Mouse (Mus musculus): ENCODE results near the gene Liph. TPM values are rescaled to one million over a fixed set of nuclear protein-coding genes. Genes with fewer than 3 reads are reported as not detected.

The Liph gene
- under 1 TPM; 0.05 to 0.08 TPM for polyA plus RNA-seq (2012; fragmentation: generic; extraction: Trizol)

GRCm38 (mm10) chr16:21995304-21995703 lies at the start of gene Liph:
Gene Liph (minus strand): TSS chr16:21995663.

GRCm38 (mm10) chr16:22009099-22009584 lies 13.7 kb upstream of the Liph start, which contains the start of gene Senp2:
Gene Senp2 (plus strand): TSS chr16:22009484.

GRCm38 (mm10) chr16:21946761-21947715 lies 48.4 kb downstream of the Liph start, which contains the start of gene Tmem41a:
Gene Tmem41a (minus strand): TSS chr16:21947552.

Other genes with a start within 250 kb of the Liph start
- gene Ehhadh, start 207.9 kb downstream of the Liph start, polyA plus RNA-seq (2012; fragmentation: generic; extraction: Trizol) = under 1 TPM in 1 of 2 experiments, not detected in 1; 0.05 TPM
- gene Map3k13, start 201.3 kb downstream of the Liph start, polyA plus RNA-seq (2012; fragmentation: generic; extraction: Trizol) = under 1 TPM; 0.02 to 0.32 TPM
- 10 to 100 TPM; 11.5 to 17.5 TPM for gene Tmem41a, start 48.1 kb downstream of the Liph start, polyA plus RNA-seq (2012; fragmentation: generic; extraction: Trizol)
- 10 to 100 TPM in 1 of 2 experiments, 1 to 10 TPM in 1; 1.3 to 10.7 TPM for gene Senp2, start 13.8 kb upstream of the Liph start, polyA plus RNA-seq (2012; fragmentation: generic; extraction: Trizol)
- 10 to 100 TPM in 1 of 2 experiments, 1 to 10 TPM in 1; 3.1 to 18.1 TPM for gene Igf2bp2, start 167.6 kb upstream of the Liph start, polyA plus RNA-seq (2012; fragmentation: generic; extraction: Trizol)

All from C3H10T1/2 (cell line).